In the genomic region with DNA sequence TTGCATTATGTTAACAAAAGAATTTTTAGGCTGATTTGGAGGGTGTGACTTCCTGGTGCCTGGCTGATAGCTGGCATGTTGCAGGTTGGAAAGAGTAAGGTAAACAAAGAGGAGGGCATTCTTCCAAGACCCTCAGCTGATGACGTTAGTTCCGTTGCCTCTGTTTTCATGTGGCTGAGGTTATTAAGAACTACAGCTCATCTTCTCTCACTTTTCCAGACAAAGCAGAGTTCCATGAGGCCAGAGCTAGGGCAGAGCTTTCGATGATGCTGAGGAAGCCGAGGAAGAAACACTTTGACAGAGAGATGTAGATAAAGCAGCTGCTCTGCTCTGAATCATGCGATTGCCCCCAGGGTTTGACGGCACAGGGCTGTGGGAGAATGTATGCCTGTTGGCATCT, we compare ENCODE assay signal across 21 mouse cellular contexts.
A peak's percentile ranks its signal among the peaks of the same experiment; 100 is the strongest.
DNase-seq lines count a peak whose midpoint lies in the region; ATAC-seq and TF ChIP-seq lines count a peak whose summit lies in the region.
"Had no signal": no experiment of that assay in that cellular context is flagged by ENCODE, and none has a peak within 500 bp of the region (broad histone marks: within the 10 kb centered on the region; RNA-seq: fewer than 3 reads in every experiment).

No protein-coding gene starts in this region.

- H3K27me3 ChIP-seq in heart, embryonic 16.5 days (ENCODE audit: control insufficient read depth, insufficient read depth, low read length), result no peaks in the 10 kb centered on the region
- H3K27me3 ChIP-seq: CH12.LX; limb, embryonic 12.5 days had no signal

- TF ChIP-seq CTCF in gastrocnemius, adult 2 months (IDR thresholded peaks at IDR 0.05), result no peak

- no peak for DNase-seq in gastrocnemius, adult 2 months
- no peak for DNase-seq in gastrocnemius, postnatal 25 days
- peak; percentile 27 for DNase-seq in kidney, postnatal 10 days
- DNase-seq in kidney, adult 11 months, result no peak
- DNase-seq in lung, postnatal 36 days, result peak; percentile 76
- DNase-seq in frontal cortex, adult 2 months (ENCODE audit: extremely low spot score in 1 of 2, low spot score in 1 of 2), result no peak
- no peak for DNase-seq in urinary bladder, postnatal 25 days (ENCODE audit: low spot score)
- DNase-seq: adrenal gland, postnatal 14 days; cerebellum, adult 8-10 months; gastrocnemius, postnatal 10 days; kidney, postnatal 4 days; layer of hippocampus, postnatal 36 days; thymus, postnatal 4 days had no signal

- 28% methylated on average over 6 of the region's 6 CpGs for whole genome bisulfite sequencing in heart, embryonic 16.5 days

- H3K36me3 ChIP-seq in heart, embryonic 16.5 days (ENCODE audit: control insufficient read depth, insufficient read depth), result no peaks in the 10 kb centered on the region
- H3K36me3 ChIP-seq: hindbrain, embryonic 10.5 days; limb, embryonic 12.5 days had no signal

- no peak overlapping the region for H3K4me3 ChIP-seq in gastrocnemius, adult 2 months
- H3K4me3 ChIP-seq in heart, embryonic 16.5 days (ENCODE audit: low read length), result no peak overlapping the region
- H3K4me3 ChIP-seq: hindbrain, embryonic 10.5 days; limb, embryonic 12.5 days; myocyte had no signal

- peaks cover 3% of the 10 kb centered on the region; the same call in 1 of the 2 replicates for H3K4me1 ChIP-seq in heart, embryonic 16.5 days (ENCODE audit: control insufficient read depth, insufficient read depth, low read length)

- H3K9ac ChIP-seq in heart, embryonic 16.5 days (ENCODE audit: low read length), result no peak overlapping the region
- H3K9ac ChIP-seq: limb, embryonic 12.5 days had no signal

- peak overlapping the region; percentile 35; the same call in 1 of the 2 replicates for H3K27ac ChIP-seq in gastrocnemius, adult 2 months
- H3K27ac ChIP-seq in heart, embryonic 16.5 days (ENCODE audit: low read length), result 0 out of 2 replicates have a peak overlapping the region, but pooled peaks have one; percentile 10
- H3K27ac ChIP-seq: hindbrain, embryonic 10.5 days; limb, embryonic 12.5 days had no signal

- intact Hi-C loops in gastrocnemius, adult 2 months (cut with DNase I), result loop anchor here (5.0 kb wide), 1 partner anchor 45 kb away; no protein-coding TSS in a partner anchor

- no peak for ATAC-seq in heart, embryonic 16.5 days (replicated peaks; ENCODE audit: extremely low read depth, insufficient read depth, low FRiP score)
- ATAC-seq: forebrain, embryonic 14.5 days; intestine, embryonic 16.5 days had no signal

- no peaks in the 10 kb centered on the region for H3K9me3 ChIP-seq in heart, embryonic 16.5 days (replicated peaks; ENCODE audit: control insufficient read depth, low read length)
- H3K9me3 ChIP-seq: hindbrain, embryonic 10.5 days; limb, embryonic 12.5 days had no signal

- H3K4me2 ChIP-seq in heart, embryonic 16.5 days (ENCODE audit: low read depth, low read length), result no peak overlapping the region
- H3K4me2 ChIP-seq: limb, embryonic 12.5 days; midbrain, embryonic 11.5 days had no signal

Comparison
In these comparisons a context has a peak if more than half of its experiments do, and no peak if none do; other contexts are left out.
1. DNase-seq: peak in kidney, postnatal 10 days (single experiment) and lung, postnatal 36 days (single experiment); none in gastrocnemius, adult 2 months (single experiment), gastrocnemius, postnatal 25 days (single experiment), kidney, adult 11 months (single experiment), frontal cortex, adult 2 months (0 of 2) and urinary bladder, postnatal 25 days (single experiment).